Mouse (Mus musculus): ENCODE measurements around the gene Mfng. TPM values are rescaled to one million over a fixed set of nuclear protein-coding genes. Genes with fewer than 3 reads are reported as not detected.

The Mfng gene
- polyA plus RNA-seq, 1 experiment from 2014 or later = 29.1 TPM

- 49% methylated on average over 4 of the region's 4 CpGs for WGBS
- Histone ChIP-seq H3K9ac (0 out of 2 replicates have a peak overlapping the region, but pooled peaks have one; percentile 7), H3K4me2 (replicated peaks) (peak overlapping the region; percentile 29), H3K4me3 (peak overlapping the region; percentile 21), H3K27ac (0 out of 2 replicates have a peak overlapping the region, but pooled peaks have one; percentile 63), H3K27me3 (peaks cover 2% of the 10 kb centered on the region; the same call in 1 of the 2 replicates), H3K36me3 (no peaks in the 10 kb centered on the region), H3K9me3 (no peaks in the 10 kb centered on the region), H3K4me1 (peaks cover 16% of the 10 kb centered on the region; the same call in 1 of the 2 replicates)
- ATAC-seq (ENCODE audit: insufficient number of reproducible peaks, insufficient read depth, low FRiP score, low TSS enrichment) = no peak
Observed at GRCm38 (mm10) chr15:78772368-78772763, 909 bp downstream of the Mfng start.

DNA sequence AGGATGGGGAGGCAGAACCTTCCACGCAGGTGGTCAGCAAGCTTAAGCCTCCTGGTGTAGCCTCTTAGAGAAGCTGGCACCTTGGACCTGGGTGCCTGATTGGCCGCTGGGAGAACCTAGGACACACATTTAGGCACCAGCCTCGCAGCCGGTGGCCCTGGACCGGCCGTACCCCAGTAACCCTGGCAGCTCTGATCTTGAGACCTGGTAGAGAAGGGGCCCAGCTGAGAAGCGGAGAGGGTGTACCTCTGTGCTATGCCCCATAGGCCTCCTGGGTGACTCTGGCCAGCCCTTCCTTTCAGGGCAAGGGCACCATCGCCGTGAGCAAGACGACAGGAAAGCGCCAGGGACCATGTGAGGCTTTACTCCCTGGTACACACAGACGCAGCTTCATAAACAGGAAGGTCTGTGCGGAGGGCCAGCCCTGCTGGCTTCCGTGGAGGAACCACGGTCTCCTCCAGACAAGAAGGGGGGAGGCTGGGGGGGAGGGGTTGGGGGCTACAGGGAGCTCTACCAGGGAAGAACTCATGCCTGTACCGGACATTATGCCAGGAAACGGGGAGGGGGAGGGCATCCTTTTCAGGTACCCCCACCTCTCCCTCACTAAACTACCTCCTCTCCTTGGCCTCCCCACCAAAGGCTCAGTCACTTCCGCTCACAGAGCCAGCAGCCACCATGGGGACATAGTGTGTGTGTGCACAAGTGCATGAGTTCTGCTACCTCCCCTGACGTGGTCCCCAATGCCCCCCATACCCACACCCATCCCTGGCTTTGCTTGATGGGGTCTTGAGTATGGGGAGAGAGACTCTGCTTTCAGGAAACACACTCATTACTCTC, 1.5 kb downstream of the Mfng start:
- peak overlapping the region; percentile 21; the same call in 1 of the 2 replicates for H3K4me3 ChIP-seq
- H3K9ac ChIP-seq = 0 out of 2 replicates have a peak overlapping the region, but pooled peaks have one; percentile 7

DNA sequence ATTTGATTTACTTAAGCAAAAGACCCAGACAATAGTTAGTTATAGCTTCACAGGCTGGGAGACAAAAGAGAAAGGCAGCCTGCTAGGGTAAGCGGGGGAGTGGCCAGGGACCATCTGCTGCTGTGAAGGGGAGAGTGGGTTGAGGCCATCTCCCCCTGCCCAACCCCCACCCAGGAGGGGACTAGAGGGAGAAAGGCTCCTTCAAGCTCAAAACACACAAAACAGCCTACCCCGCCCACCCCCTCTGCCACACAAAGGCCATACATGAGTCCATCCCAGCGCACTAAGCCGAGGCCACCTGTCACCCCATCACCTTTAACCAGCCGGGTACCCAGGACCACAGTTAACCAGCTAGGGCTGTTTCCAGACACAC, 2.3 kb downstream of the Mfng start:
- no peak for ATAC-seq (ENCODE audit: insufficient number of reproducible peaks, insufficient read depth, low FRiP score, low TSS enrichment)
- Histone ChIP-seq H3K27ac (peak overlapping the region; percentile 73), H3K27me3 (peaks cover 2% of the 10 kb centered on the region; the same call in 1 of the 2 replicates), H3K4me1 (peaks cover 16% of the 10 kb centered on the region; the same call in 1 of the 2 replicates), H3K9me3 (no peaks in the 10 kb centered on the region), H3K4me3 (0 out of 2 replicates have a peak overlapping the region, but pooled peaks have one; percentile 0), H3K36me3 (no peaks in the 10 kb centered on the region), H3K4me2 (replicated peaks) (peak overlapping the region; percentile 29), H3K9ac (peak overlapping the region; percentile 4; the same call in 1 of the 2 replicates)
- 44% methylated on average over 5 of the region's 5 CpGs for WGBS

More for the DNA sequence above, 1.5 kb downstream of the Mfng start:
- H3K36me3 ChIP-seq = no peaks in the 10 kb centered on the region
- 58% methylated on average over 19 of the region's 19 CpGs for WGBS
- peak overlapping the region; percentile 29 for H3K4me2 ChIP-seq (replicated peaks)
- H3K4me1 ChIP-seq = peaks cover 16% of the 10 kb centered on the region; the same call in 1 of the 2 replicates
- peak overlapping the region; percentile 70 for H3K27ac ChIP-seq
- peaks cover 2% of the 10 kb centered on the region; the same call in 1 of the 2 replicates for H3K27me3 ChIP-seq
- no peaks in the 10 kb centered on the region for H3K9me3 ChIP-seq
- ATAC-seq (ENCODE audit: insufficient number of reproducible peaks, insufficient read depth, low FRiP score, low TSS enrichment) = no peak

- Histone ChIP-seq H3K4me3 (0 out of 2 replicates have a peak overlapping the region, but pooled peaks have one; percentile 4), H3K27me3 (peaks cover 2% of the 10 kb centered on the region; the same call in 1 of the 2 replicates), H3K36me3 (no peaks in the 10 kb centered on the region), H3K9ac (peak overlapping the region; percentile 10; the same call in 1 of the 2 replicates), H3K27ac (peak overlapping the region; percentile 73), H3K4me1 (peaks cover 16% of the 10 kb centered on the region; the same call in 1 of the 2 replicates), H3K4me2 (replicated peaks) (peak overlapping the region; percentile 29; the same call in 1 of the 2 replicates), H3K9me3 (no peaks in the 10 kb centered on the region)
- ATAC-seq (ENCODE audit: insufficient number of reproducible peaks, insufficient read depth, low FRiP score, low TSS enrichment) = no peak
- 51% methylated on average over 9 of the region's 9 CpGs for WGBS
Observed at GRCm38 (mm10) chr15:78770234-78770982, 2.9 kb downstream of the Mfng start.

GRCm38 (mm10) chr15:78769064-78769463, 4.2 kb downstream of the Mfng start:
- Histone ChIP-seq H3K9ac (no peak overlapping the region), H3K27ac (no peak overlapping the region), H3K27me3 (peaks cover 2% of the 10 kb centered on the region; the same call in 1 of the 2 replicates), H3K9me3 (no peaks in the 10 kb centered on the region), H3K4me1 (peaks cover 16% of the 10 kb centered on the region; the same call in 1 of the 2 replicates), H3K36me3 (no peaks in the 10 kb centered on the region), H3K4me2 (replicated peaks) (no peak overlapping the region), H3K4me3 (no peak overlapping the region)
- 91% methylated on average over 4 of the region's 4 CpGs for WGBS
- ATAC-seq (ENCODE audit: insufficient number of reproducible peaks, insufficient read depth, low FRiP score, low TSS enrichment) = no peak

DNA sequence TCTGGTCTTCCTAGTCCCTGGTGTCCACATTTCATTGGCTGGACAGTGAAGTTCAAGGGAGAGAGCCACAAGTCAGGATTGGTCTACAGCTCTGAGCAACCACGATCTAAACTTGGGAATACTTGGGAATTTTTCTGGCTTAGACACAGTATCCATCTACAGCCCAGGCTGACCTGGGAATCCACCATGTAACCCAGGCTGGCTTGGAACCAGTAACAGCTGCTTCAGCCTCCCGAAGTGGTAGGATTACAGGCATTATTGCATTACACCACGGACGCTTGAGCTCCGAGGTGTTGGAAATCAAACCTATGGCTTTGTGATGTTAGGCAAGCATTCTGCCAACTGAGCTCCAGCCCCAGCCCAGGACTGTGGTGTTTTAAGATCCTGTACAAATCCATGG, 9.6 kb downstream of the Mfng start:
- Histone ChIP-seq H3K4me2 (replicated peaks) (no peak overlapping the region), H3K9me3 (no peaks in the 10 kb centered on the region), H3K4me1 (peaks cover 5% of the 10 kb centered on the region; the same call in 1 of the 2 replicates), H3K36me3 (no peaks in the 10 kb centered on the region), H3K4me3 (no peak overlapping the region), H3K27me3 (no peaks in the 10 kb centered on the region), H3K27ac (no peak overlapping the region), H3K9ac (no peak overlapping the region)
- 62% methylated on average over 5 of the region's 5 CpGs for WGBS
- ATAC-seq (ENCODE audit: insufficient number of reproducible peaks, insufficient read depth, low FRiP score, low TSS enrichment) = no peak; the same call in 1 of the 2 replicates

DNA sequence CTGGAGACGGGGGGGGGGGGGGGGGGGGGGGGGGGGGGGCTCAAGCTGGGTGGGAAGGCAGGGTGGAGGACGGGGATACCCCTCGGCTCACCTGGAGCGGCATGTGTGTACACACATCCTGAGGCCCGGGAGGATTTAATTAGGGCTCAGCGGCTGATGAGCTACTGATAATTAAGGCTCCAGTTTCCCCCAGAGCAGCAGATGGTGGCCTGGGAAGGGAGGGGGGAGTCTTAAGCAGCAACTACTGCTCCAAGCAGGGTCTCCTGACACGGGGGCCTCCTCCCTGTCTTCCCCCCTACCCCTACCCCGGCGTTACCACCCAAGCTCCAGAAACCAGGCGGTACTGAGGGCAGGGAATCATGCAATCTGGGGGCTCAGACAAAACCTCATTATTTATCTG, 10.1 kb downstream of the Mfng start:
- no peak for ATAC-seq (ENCODE audit: insufficient number of reproducible peaks, insufficient read depth, low FRiP score, low TSS enrichment)
- H3K4me2 ChIP-seq (replicated peaks) = no peak overlapping the region
- H3K9ac ChIP-seq = no peak overlapping the region
- H3K4me3 ChIP-seq = no peak overlapping the region
- no peaks in the 10 kb centered on the region for H3K27me3 ChIP-seq
- H3K36me3 ChIP-seq = no peaks in the 10 kb centered on the region
- WGBS = 34% methylated on average over 9 of the region's 10 CpGs
- H3K27ac ChIP-seq = no peak overlapping the region
- H3K9me3 ChIP-seq = no peaks in the 10 kb centered on the region
- peaks cover 5% of the 10 kb centered on the region; the same call in 1 of the 2 replicates for H3K4me1 ChIP-seq

DNA sequence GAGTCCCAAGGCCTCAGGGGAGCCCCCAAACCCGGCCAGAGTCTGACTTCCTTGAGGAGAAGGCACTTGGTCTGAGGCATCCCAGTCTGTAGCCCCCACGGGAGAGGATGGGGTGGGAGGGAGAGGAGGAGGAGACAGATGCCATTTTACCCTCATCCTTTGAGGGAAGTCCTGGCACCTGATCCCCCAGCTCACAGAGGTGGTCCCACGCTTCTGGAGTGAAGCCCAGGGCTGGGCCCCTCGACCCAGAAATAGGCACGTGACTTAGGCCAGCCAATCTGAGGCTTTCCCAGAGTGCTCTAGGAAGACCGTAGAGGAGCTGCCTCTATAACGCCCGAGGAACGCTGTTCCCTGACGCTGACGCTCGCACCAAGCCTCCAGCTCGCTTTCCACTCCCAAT, 12.2 kb downstream of the Mfng start:
- Histone ChIP-seq H3K27ac (no peak overlapping the region), H3K36me3 (no peaks in the 10 kb centered on the region)
- WGBS = 79% methylated on average over 13 of the region's 13 CpGs

DNA sequence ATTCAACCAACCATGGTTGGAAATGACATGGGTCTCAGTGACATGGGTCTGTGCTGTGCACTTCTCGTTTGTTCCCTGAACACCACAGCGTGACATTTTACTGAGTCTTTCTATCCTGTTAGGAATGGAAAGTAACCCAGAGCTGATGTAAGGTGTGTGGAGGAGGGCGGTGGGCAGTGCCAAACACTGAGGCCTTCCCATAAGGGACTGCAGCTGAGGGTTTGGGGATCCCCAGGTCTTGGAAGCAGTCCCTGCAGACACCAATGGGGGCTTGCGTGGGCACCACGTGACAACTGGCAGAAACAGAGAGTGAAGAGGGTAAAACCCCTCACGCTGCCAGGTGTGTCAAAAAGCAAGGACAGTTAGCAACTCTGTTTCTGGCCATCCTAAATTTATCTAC, 15.1 kb downstream of the Mfng start:
- no peak overlapping the region for H3K4me3 ChIP-seq
- H3K4me2 ChIP-seq (replicated peaks) = no peak overlapping the region
- H3K4me1 ChIP-seq = no peaks in the 10 kb centered on the region
- no peak overlapping the region for H3K27ac ChIP-seq
- H3K27me3 ChIP-seq = no peaks in the 10 kb centered on the region
- no peak for ATAC-seq (ENCODE audit: insufficient number of reproducible peaks, insufficient read depth, low FRiP score, low TSS enrichment)
- H3K9me3 ChIP-seq = no peaks in the 10 kb centered on the region
- WGBS = 86% methylated on average over 6 of the region's 6 CpGs
- no peaks in the 10 kb centered on the region for H3K36me3 ChIP-seq
- H3K9ac ChIP-seq = no peak overlapping the region

More for the DNA sequence above, 12.2 kb downstream of the Mfng start:
- no peak overlapping the region for H3K9ac ChIP-seq
- no peak overlapping the region for H3K4me3 ChIP-seq
- no peaks in the 10 kb centered on the region for H3K9me3 ChIP-seq
- H3K4me2 ChIP-seq (replicated peaks) = no peak overlapping the region
- no peaks in the 10 kb centered on the region for H3K27me3 ChIP-seq
- H3K4me1 ChIP-seq = peaks cover 5% of the 10 kb centered on the region; the same call in 1 of the 2 replicates
- no peak for ATAC-seq (ENCODE audit: insufficient number of reproducible peaks, insufficient read depth, low FRiP score, low TSS enrichment)

DNA sequence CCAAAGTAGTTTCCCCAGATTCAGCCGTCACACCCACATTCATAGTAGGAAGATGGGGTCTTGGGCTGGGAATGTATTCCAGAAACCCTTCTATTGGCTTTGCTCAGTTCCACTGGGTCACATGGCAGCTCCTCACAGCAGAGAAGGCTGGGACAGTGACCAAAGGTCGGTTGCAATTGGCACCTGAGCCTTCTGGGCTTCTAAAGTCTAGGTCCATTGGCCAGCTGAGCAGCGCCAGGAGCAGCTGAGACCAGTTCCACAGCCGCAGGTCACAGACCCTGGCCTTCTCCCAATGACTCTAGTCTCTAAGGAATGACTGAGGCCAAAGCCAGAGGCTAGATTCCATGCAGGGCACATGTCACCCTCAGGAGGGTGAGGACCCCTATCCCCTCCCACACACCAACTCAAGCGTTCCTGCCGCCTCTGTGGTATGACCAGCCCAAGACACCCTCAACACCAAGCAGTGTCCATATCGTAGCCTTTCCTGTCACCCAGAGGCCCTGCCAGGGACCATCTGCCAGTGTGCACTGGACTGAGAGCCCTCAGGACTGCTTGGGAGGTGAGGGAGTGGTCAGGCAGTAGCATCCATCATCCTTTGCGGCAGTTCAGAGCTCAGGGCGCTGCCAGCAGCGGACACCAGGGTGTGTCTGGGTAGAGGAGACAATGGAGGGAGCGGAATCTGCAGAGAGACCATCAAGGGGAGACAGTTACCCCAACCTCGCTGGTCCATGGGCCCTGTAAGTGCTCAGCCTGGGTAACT, 17.1 kb downstream of the Mfng start:
- WGBS = 78% methylated on average over 12 of the region's 12 CpGs
- no peak overlapping the region for H3K27ac ChIP-seq
- no peak for ATAC-seq (ENCODE audit: insufficient number of reproducible peaks, insufficient read depth, low FRiP score, low TSS enrichment)

GRCm38 (mm10) chr15:78755226-78755625, 18.0 kb downstream of the Mfng start:
- WGBS = 76% methylated on average over 3 of the region's 3 CpGs
- H3K27ac ChIP-seq = no peak overlapping the region
- no peak overlapping the region for H3K9ac ChIP-seq

More for the DNA sequence above, 17.1 kb downstream of the Mfng start:
- Histone ChIP-seq H3K4me3 (no peak overlapping the region), H3K9ac (no peak overlapping the region), H3K4me2 (replicated peaks) (no peak overlapping the region), H3K4me1 (no peaks in the 10 kb centered on the region), H3K27me3 (no peaks in the 10 kb centered on the region), H3K36me3 (no peaks in the 10 kb centered on the region), H3K9me3 (no peaks in the 10 kb centered on the region)

More at GRCm38 (mm10) chr15:78755226-78755625, 18.0 kb downstream of the Mfng start:
- Histone ChIP-seq H3K4me3 (no peak overlapping the region), H3K36me3 (no peaks in the 10 kb centered on the region), H3K4me2 (replicated peaks) (no peak overlapping the region), H3K9me3 (no peaks in the 10 kb centered on the region), H3K27me3 (no peaks in the 10 kb centered on the region), H3K4me1 (no peaks in the 10 kb centered on the region)
- ATAC-seq (ENCODE audit: insufficient number of reproducible peaks, insufficient read depth, low FRiP score, low TSS enrichment) = no peak
